Mouse (Mus musculus): Measurements from ENCODE around the gene Gjb5.

Gene Gjb5

DNA sequence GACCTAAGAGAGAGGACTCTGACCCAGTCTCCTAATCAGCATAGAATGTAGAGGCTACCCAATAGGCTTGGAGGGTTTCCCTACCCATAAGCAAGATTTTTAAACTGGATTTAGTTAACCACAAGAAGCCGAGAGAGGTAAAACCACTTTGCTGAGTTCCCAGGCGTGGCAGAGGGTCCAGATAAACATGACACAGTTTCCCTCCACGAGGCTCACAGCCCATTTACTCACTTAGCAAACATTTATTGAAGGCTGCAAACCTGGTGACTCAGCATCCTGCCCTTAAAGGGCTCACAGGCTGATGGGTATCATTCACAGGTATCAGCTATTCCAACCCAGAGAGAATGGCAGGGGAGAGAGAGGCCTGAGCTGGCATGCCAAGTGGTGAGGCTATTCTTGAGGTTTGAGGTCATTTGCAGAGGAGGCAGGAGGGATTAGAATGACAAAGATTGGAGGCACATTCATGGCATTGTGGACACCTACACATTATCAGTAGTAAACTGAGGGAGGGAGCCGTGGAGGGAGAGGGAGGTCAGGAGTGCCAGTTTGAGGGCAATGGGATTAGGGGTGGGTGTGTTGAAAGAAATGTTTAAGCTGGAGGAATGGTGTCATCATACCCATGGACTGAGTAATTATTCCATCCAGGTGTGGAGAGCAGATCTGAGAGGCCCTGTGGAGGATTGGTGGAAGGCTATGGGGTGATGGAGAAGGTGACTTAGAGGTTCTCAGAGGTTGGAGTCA, 8.3 kb downstream of the Gjb5 start:
- no peak for DNase-seq (ENCODE audit: low spot score)

DNA sequence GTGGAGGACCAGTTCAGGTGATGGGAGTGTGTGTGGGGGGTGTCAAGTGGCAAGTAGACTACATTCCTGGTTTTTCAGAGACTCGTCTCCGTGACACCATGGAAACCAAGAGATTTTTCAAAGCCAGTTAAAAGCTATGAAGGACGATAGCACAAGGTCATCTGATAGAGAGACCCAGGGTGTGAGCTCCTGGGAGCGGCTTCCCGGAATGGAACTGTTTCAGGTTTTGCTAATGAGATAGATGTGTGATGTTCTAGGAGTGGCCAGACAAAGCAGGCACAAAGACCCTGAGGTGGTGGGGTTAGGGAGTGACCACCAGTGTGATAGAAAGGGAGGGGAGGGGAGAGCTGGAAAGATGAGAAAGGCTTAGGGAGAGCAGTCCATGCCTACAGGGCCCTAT, 13.0 kb downstream of the Gjb5 start:
- no peak for DNase-seq (ENCODE audit: low spot score)

DNA sequence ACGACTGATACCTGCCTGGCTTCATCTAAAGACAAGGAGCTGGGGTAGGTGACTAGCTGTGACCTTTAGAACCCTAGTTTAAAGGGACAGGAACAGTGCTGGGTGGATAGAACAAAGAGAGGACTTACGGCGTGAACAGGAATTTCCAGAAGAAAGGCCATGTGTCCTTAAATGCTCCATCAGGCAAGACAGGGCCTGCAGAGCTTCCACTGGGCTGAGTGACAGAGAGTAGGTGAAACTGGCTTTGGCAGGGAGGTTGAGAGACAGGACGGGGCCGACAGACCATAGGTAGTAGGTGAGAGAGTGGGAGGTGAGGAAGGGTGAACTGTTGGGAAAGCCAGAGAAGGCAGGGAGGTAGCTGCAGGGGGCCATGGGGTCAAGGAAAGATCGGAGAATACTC, 16.6 kb downstream of the Gjb5 start:
- no peak for DNase-seq (ENCODE audit: low spot score)

DNA sequence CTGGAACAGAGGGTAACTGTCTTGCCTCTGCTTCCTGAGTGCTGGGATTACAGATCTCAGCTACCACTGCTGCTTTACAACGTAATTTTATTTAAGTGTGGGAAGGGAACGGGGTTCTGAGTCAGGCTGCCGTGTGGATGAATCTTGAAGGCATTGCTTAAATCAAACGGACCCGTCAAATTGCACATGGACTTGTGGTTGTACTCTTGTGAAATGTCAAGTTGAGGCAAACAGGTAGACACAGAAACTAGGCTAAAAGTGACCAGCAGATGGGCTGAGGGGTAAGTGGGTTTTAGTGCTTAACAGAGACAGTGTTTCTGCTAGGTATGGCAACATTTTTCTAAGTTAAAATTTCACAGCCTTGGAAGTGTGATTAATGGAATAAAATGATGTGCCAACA, 20.3 kb downstream of the Gjb5 start:
- no peak for DNase-seq (ENCODE audit: low spot score)

DNA sequence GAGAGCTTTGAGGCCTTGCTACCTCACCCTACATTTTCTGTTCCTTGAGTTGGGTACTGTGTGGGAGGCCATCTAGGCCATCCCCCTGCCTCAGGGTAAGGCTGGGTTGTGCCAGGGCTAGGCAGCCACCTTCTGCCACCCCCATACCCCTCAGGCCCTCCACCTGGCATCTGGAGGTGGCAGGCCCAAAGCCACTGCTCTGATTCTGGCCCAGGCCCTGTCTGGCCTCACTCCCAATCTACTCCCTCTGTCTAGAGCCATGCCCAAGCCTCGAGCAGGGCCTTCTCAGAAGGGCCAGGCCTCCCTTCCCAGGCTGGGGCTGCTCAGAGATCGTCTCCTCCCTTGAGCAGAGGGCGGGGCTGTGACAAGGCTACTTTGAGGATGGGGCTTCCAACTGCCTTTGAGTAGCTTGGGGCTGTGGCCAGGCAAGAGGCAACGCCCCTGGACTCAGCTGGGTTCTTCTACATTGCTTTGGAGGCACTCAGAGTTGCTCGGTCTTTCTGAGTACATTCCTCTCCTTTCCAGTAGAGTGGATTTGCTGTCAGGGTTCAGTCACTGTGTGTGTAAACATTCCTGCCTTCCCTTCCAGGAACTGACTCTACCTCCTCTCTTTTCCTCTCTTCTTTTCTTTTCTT, 23.0 kb downstream of the Gjb5 start:
- DNase-seq (ENCODE audit: low spot score) = no peak

DNA sequence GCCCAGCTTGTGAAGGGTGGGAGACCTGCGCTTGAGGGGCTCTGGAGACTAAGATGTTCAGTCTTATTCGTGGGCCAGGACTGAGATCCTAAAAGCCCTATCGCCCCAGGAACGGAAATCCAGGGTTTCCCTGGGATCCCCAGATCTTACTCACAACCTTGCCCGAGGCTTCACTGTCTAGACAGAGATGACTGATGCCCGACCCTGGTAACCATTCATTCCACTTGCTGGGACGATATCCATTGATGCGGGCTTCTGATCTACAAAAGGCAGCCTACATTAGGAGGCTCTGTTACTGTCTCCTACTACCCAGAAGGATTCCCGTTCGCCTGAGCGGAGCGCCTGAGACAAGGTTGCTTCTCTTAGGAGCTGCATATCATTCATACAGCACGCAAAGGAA, 26.8 kb downstream of the Gjb5 start:
- no peak for DNase-seq (ENCODE audit: low spot score)

DNA sequence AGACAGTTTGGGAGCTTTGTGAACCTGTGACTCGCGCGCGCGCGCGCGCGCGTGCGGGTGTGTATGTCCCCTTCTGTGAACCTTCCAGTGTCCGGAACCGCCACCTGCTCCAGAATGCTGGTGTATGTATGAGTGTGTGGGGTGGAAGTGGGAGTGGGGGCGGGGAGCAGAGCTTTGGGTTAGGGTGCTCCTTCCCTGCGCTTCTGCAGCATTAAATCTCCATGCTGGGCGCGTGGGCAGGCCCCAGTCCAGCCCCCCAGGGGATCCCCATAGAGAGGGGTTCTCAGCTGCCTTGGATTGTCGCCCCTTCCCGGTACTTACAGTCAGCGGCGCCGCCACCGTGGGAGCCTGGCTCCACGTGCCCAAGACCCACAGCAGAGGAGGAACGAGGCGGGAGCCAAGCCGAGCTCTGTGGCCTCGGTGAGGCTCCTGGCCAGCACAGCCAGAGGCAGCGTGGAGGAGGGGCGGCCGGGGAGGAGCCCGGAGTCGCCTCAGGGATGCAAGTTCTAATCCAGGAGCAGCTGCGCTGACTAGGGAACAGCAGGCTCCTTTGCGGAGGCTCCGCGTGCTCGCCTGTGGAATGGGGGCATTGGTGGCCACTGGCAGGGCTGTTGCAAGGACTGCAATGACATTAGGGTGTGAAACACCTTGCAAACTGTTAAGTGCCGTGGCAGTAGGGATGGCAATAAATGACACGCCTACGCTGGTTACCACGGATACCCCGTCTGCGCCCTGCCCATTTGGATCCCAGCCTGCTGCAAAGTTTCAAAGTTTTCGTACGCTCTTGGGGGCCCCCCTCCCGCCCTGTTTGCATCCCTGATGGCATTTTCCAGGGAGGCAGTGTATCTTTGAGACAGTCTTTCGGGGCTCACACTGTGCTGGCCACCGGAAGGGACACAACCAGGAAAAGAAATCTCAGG, 27.5 kb downstream of the Gjb5 start, which contains the start of gene Gjb3:
TSS of gene Gjb3 (minus strand) at position 664 of the 920 bp plus-strand sequence.
- no peak for DNase-seq (ENCODE audit: low spot score)

DNA sequence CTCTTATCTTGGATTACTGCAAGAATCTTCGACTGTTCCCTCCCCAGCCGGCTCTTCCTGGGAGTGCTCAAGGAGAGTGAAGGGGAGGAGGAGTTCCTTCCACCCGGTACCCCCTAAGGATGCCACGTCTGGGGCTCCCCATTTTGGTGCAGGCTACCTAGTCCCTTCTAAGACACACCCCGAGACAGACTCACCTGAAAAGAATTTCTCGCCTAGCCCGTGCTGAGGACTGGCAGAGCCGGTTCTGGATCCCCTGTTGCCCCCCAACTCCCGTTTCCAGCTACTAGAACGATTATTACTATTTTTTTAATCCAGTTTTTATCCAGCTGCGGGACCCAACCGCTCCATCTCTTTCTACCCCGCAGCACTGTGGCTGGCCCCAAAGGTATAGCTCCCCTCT, 28.2 kb downstream of the Gjb5 start:
- DNase-seq (ENCODE audit: low spot score) = no peak

DNA sequence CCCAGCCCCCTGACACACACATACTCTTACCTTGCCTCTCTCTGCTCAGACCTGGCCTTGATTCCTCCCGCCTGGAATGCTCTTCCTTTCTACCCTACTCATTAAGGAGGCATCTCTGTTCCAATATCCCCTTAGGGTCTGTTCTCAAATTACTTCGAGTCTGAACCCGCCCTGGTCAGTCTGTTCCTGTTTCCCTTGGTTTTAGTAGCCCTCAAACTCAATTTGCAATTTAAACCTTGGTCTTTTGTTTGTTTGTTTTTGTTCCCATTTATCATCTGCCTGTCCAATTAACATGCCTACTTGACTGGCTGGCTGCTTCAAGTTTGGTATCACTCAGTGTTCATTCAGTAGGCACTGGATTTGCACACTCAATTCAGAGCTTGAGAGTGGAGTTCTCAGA, 28.9 kb downstream of the Gjb5 start:
- no peak for DNase-seq (ENCODE audit: low spot score)

DNA sequence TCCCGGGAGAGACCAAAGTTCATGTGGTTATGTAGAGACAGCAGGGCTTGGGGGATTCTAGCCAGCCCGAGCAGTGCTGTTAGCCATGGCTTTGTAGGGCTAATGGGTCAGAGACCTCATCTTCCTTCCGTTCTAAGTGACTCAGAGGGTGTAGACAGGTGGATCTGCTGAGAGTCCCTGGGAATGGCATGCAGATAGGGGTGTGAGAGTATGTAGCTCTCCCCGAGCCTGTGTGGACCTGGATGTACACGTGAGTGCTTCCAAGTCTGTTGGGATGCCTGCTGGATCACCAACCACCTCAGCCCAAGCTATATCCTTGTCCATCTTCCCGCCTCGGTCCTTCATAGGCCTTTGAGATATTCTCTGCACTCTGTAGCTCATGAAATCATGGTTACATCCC, 29.6 kb downstream of the Gjb5 start:
- no peak for DNase-seq (ENCODE audit: low spot score)

DNA sequence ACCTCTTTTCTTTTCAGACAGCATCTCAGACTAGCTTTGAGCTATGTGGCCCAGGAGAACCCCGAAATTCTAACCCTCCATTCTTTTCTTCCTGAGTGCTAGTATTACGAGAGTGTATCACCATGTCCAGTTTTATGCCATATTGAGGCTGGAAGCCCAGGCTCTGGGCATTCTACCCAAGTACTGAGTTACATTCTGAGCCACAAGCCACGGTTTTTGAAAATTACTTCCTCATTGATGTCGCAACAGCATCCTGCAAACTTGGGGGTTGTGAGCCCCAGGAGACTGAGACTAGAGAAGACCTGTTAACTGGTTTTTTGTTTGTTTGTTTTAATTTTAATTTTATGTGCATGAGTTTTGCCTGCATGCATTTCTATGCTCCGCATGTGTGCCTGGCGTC, 30.2 kb downstream of the Gjb5 start:
- no peak for DNase-seq (ENCODE audit: low spot score)

DNA sequence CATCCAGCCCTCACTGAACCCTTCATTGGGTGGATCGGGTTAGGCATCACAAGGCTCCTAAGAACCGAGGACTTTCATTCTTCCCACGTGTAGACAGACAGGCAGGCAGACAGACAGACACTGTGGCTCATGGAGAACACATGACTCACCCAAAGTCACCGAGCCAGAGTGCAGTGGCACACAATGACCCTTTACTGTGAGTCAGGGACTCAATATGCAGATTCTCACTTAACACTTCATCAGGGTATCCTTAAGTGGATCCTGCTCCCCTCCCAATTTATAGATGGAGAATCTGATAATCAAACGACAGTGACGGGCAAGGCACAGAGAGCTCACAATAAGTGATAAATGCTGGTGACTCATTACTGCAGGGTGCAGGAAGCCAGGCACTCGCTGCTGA, 30.7 kb downstream of the Gjb5 start:
- DNase-seq (ENCODE audit: low spot score) = no peak

DNA sequence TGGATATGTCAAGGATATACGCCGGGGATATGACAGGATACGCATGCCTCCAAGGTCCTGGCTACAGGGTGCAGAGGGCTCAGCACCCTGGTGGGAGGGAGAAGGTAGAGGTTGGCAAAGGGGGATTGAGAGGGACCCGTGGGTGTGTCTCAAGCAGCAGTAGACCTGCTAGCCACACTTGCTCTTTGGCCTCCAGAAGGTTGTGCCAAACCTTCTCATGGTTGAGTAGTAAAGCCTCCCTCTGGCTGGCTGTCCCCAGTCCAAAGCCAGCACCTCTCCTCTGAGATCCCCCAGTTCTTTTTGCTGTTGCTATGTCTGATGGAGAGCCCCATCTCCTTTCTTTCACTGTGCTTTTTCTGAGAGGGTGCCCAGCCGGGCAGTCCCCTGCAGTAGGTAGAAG, 32.7 kb downstream of the Gjb5 start:
- DNase-seq (ENCODE audit: low spot score) = no peak

DNA sequence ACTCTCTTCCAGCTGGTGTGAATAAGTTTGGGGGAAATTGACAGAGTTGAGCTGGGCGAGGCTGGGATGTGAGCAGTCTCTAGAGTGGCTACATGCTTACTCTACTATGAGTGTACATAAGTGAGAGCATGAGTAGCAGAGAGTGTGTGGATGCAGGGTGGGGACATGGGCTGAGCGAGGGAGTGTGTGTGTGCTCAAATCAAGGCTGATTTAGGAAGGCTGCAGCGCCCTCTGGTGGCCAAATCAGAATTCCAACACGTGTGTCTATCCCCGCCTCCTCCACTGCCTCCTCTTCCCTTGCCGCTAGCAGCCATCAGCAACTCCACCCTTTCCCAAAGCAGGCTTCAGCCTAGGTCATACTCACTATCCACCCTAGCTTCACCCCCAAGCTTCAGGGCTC, 33.2 kb downstream of the Gjb5 start:
- DNase-seq (ENCODE audit: low spot score) = peak; percentile 76

DNA sequence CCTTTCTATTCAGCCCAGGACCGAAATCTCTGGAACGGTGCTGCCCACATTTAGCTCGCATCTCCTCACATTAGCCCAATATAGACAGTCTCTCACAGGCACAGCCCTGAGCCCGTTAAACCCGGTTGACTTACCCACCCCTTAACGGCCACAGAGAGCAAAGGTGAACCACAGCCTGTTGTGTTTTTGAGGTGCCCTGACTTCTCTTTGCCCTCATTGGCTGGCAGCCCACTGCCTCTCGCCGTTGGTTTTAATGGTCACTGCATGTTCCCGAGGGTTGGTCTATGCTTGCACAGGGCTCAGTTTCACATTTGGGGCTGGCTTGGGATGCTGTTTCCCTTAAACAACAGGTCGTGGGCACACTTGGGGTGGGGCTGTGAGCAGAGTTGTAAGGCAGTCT, 33.7 kb downstream of the Gjb5 start:
- DNase-seq (ENCODE audit: low spot score) = no peak

DNA sequence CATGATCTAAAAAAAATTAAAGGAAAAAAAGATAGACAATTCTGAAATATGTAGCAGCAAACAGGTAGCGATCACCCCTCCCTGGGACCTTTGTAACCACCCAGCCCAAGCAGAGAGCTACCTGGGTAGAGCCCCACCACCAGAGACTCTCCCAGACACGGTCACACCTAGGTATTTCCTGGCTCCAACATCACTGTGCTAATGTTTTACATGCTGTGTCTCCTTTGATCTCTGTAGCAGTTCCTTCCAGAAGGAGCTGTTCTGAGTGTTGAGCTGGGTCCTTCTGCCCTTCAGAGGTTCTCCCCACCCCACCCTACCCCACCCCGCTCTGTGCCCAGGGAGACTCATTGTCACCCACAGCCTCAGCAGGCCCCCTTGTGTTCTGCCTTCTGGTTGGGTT, 34.3 kb downstream of the Gjb5 start:
- no peak for DNase-seq (ENCODE audit: low spot score)

DNA sequence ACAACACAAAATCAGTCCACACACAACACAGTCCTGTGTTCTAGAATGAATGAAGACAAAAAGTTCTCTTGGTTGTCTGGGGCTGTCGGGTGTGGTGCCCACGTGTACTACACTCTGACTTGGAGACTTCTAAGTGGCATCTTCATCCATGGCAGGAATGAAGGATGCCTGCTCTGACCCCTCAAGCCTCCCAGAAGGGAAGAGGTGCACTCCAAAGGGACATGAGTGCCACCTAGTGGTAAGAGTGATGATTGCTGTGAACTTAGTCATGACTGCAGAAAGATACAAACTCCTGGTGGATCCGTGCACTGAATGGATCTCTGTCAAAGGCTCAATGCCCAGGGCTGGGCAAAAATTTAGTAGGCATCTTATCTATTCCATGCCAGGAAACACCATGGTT, 38.4 kb downstream of the Gjb5 start:
- peak; percentile 78 for DNase-seq (ENCODE audit: low spot score)

DNA sequence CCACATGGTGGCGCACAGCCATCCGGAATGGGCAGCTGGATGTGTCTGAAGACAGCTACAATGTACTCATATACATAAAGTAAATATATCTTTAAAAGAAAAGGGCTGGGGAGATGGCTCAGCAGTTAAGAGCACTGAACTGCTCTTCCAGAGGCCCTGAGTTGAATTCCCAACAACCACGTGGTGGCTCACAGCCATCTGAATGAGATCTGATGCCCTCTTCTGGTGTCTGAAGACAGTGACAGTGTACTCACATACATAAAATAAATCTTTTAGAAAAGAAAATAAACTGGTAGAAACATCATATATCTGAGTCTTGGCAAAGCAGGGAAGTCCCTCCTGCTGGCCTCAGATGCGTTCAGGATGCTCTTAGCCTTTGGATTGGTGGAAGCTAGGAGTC, 40.8 kb downstream of the Gjb5 start:
- DNase-seq (ENCODE audit: low spot score) = peak; percentile 44

DNA sequence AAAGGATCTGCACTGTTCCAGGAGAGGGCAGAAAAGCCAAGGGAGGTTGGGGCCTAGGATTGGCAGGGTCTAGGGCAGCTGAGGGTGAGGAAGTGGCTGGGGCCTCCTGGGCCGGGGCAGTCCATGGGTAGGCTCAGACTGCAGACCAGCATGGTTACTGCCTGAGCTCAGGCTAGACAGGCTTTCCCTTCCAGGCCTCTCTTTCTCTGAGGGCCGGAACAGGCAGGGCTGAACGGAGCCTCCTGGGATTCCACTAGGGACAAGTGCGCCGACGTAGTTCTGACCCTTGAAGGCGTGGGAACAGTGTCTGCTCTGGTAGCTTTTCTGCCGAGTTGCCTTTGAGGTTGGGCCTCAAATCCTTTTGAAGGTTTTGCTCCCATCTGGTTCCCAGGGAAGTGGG, 42.2 kb downstream of the Gjb5 start:
- no peak for DNase-seq (ENCODE audit: low spot score)

DNA sequence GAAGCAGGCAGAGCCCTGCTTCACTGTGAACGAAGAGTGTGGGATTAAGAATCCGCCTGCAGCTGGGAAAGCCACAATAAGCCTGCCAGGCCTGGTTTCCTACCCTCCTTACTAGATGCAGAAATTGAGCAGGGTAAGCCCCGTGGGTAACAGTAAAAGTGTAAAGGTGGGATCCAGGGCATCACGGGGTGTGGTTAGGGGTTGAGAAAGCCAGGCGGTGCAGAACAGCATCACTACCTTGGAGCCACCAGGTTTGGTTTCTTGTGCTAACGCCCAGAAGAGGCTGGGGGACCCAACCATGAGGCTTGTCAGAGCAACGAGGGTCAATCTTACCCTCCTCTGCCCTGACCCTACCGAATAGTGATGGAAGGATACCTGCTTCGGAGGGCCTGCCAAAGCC, 43.4 kb downstream of the Gjb5 start:
- DNase-seq (ENCODE audit: low spot score) = no peak

DNA sequence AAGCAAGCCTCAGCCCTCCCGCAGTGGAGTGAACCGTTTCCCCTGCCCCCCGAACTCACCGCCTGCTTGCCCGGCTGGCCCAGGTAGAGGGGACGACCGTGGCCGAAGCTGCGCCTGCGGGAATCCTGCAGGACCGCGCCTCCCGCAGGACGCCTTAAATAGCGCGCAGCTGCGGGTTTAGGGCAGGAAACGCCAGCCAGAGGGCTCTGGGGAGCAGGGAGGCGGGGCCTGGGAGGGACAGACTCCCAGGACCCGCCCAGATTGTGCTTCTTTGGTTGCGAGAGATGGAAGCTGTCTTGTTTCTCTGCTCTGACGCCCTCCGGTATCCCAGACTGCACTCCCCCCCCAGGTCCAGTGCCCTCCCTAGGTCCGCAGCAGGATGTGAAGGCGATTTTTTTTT, 44.1 kb downstream of the Gjb5 start, which contains the start of gene Gja4:
TSS of gene Gja4 (minus strand) at position 179 of the 400 bp plus-strand sequence.
- DNase-seq (ENCODE audit: low spot score) = peak; percentile 87

DNA sequence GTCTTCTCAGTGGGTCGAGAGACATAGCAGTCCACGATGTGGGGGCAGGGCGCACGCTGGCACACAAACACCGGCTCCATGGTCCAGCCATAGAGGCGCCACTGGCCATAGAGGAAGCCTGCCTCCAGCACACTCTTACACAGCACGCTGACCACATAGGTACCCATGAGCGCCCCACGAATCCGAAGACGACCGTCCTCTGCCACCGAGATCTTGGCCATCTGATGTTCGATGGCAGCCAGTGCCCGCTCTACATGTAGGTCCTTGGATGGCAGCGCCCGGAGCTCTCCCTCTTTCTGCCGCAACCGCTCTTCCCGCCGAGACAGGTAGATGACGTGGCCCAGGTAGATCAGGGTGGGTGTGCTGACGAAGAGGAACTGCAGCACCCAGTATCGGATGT, 45.6 kb downstream of the Gjb5 start:
- no peak for DNase-seq (ENCODE audit: low spot score)

DNA sequence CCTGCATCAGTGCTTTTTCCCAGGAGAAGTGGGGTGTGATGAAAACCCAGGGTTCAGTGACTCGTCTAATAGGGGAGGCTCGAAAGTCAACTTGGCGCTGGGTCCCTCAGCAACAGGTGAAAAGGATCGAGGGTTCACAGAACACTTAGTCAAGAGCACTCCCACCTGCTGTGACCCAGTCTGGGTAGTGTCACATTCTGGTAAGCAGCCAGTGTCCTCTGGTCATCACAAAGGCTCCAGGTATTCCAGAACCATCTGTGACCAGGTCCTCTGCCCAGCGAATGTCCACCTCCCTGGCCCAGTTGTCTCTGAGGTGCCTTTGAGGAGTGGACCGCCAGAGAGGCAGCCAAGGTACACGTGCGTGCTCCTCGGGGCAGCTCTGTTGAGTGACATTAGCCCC, 46.4 kb downstream of the Gjb5 start:
- DNase-seq (ENCODE audit: low spot score) = no peak

All from lung, postnatal 25 days (tissue).